Mouse (Mus musculus) midbrain, embryonic 15.5 days (tissue): ENCODE results near the gene Hacl1. TPM values are rescaled to one million over a fixed set of nuclear protein-coding genes. Genes with fewer than 3 reads are reported as not detected.
"Not testable (repeated sequence)": the region's sequence is repeated elsewhere in the genome, so short reads cannot be mapped to it uniquely, and the experiment has no call there.

Experiments
- ATAC-seq: fragments of 200-750 bp; cut with Nextera tagmentation; replicated peaks from 2 replicates; pipeline ENCODE4 v1.8.0; 2017; ENCODE audit warnings: moderate TSS enrichment
- H3K27ac ChIP-seq: fragments of 300-500 bp; sonication (generic); 2 replicates; pipeline ENCODE4 v1.5.1; 2015; ENCODE audit warnings: mild to moderate bottlenecking, inconsistent platforms
- H3K27me3 ChIP-seq: fragments of 300-500 bp; sonication (generic); replicated peaks from 2 replicates; pipeline ENCODE4 v1.6.1; 2015; ENCODE audit warnings: inconsistent platforms
- H3K36me3 ChIP-seq: fragments of 300-500 bp; sonication (generic); replicated peaks from 2 replicates; pipeline ENCODE4 v1.6.1; 2015; ENCODE audit warnings: inconsistent platforms
- H3K4me1 ChIP-seq: fragments of 300-500 bp; sonication (generic); 2 replicates; pipeline ENCODE4 v1.6.1; 2015; ENCODE audit warnings: inconsistent platforms
- H3K4me2 ChIP-seq: fragments of 300-500 bp; sonication (generic); 2 replicates; pipeline ENCODE4 v1.6.1; 2015; ENCODE audit warnings: inconsistent platforms, mild to moderate bottlenecking, moderate library complexity
- H3K4me3 ChIP-seq: fragments of 300-500 bp; sonication (generic); 2 replicates; pipeline ENCODE4 v1.5.1; 2015; ENCODE audit warnings: mild to moderate bottlenecking, inconsistent platforms
- H3K9ac ChIP-seq: fragments of 300-500 bp; sonication (generic); 2 replicates; pipeline ENCODE4 v1.6.1; 2015; ENCODE audit warnings: mild to moderate bottlenecking, inconsistent platforms
- H3K9me3 ChIP-seq: fragments of 300-500 bp; sonication (generic); 2 replicates; pipeline ENCODE4 v1.6.1; 2016; ENCODE audit warnings: inconsistent platforms
- WGBS: fragments of 180-500 bp; shearing (Covaris S2); methylation state at CpG from one replicate; pipeline ENCODE4 v1.1.7; 2015; ENCODE audit warnings: mixed read lengths; 5-methylcytosine and 5-hydroxymethylcytosine counted together
- polyA plus RNA-seq: library from polyadenylated mRNA; unstranded; fragments of >200 nt; fragmentation: Nextera tagmentation; extraction: Ambion mirVana; gene quantifications from 2 replicates; pipeline ENCODE4 v1.2.1, GENCODE M21; 2015

Gene Hacl1
- polyA plus RNA-seq, 1 experiment from 2014 or later = 6.2 TPM

DNA sequence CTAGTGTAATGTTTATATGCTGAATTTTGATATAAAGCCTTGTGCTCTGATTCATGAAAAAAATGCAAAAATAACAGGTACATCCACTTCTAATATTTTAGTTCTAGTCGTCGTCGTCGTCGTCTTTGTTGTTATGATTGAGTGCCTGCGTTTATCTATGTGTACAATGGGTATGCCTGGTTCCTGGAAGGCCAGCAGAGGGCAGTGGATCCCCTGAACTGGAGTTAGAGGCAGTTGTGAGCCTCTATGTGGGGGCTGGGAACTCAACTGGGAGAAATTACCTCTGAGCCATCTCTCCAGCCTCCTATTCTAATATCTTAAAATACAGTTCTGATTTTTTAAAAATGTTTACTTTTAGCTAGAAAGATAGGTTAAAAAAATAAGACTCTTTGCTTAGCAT lies 35.6 kb downstream of the Hacl1 start:
- no peaks in the 10 kb centered on the region for H3K4me1 ChIP-seq
- no peaks in the 10 kb centered on the region for H3K36me3 ChIP-seq
- no peaks in the 10 kb centered on the region for H3K9me3 ChIP-seq
- no peak overlapping the region for H3K9ac ChIP-seq
- no peak for ATAC-seq
- no peaks in the 10 kb centered on the region for H3K27me3 ChIP-seq
- WGBS = 63% methylated on average over 6 of the region's 6 CpGs
- H3K4me3 ChIP-seq = no peak overlapping the region
- no peak overlapping the region for H3K27ac ChIP-seq
- no peak overlapping the region for H3K4me2 ChIP-seq

GRCm38 (mm10) chr14:31604916-31605315 lies 36.2 kb downstream of the Hacl1 start:
- no peaks in the 10 kb centered on the region for H3K4me1 ChIP-seq
- no peak overlapping the region for H3K4me2 ChIP-seq
- H3K4me3 ChIP-seq = no peak overlapping the region
- no peak for ATAC-seq
- H3K9ac ChIP-seq = no peak overlapping the region
- 86% methylated on average over 5 of the region's 5 CpGs for WGBS
- H3K27ac ChIP-seq = no peak overlapping the region
- H3K9me3 ChIP-seq = no peaks in the 10 kb centered on the region
- no peaks in the 10 kb centered on the region for H3K36me3 ChIP-seq
- H3K27me3 ChIP-seq = no peaks in the 10 kb centered on the region

DNA sequence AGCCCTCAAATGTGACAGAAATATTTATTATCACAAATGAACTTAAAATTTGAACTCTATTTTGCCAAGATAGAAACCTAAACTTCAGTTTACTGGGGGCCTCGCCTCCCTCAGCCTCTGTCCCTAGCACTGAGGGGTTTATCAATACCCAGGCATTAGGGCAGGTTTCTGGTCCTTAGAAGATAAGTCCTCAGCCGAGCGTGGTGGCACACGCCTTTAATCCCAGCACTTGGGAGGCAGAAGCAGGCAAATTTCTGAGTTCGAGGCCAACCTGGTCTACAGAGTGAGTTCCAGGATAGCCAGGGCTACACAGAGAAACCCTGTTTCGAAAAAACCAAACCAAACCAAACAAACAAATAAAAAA lies 38.5 kb downstream of the Hacl1 start:
- H3K36me3 ChIP-seq, H3K9me3 ChIP-seq, ATAC-seq, H3K4me3 ChIP-seq, H3K9ac ChIP-seq, H3K4me2 ChIP-seq, H3K27ac ChIP-seq, H3K4me1 ChIP-seq, H3K27me3 ChIP-seq: not testable (repeated sequence)
- 86% methylated on average over 6 of the region's 6 CpGs for WGBS

DNA sequence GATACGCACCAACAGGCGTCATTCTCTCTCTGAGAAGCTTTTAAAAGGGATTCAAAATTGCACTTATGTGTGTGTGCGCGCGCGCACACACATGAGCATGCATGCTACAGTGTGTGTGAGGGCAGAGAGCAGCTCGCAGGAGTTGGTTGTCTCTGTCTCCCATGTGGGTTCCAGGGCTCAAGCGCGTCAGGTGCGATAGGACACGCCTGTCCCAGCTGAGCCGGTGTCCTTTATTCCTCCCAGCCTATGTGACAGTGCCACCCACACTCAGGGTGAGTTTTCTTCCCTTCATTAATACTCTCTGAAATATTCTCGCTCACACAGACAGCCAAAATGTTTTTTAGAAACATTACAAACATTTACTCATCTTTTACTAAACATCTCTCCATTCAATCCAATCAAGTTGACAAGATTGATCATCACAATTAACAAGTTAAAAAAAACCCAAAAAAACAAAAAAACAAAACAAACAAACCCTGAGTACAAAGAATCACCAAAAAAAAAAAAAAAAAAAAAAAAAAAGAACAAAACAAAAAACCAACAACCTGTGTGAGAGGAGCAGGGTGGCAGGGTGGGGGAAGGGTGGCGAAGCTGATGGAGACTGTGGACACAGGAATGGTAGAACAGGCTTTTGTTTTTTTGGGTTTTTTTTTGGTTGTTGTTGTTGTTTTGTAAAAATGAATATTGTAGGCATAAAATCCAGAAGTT lies 39.0 kb downstream of the Hacl1 start:
- WGBS = 93% methylated on average over 14 of the region's 14 CpGs
- no peak for ATAC-seq
- Histone ChIP-seq H3K4me1 (no peaks in the 10 kb centered on the region), H3K9me3 (no peaks in the 10 kb centered on the region), H3K36me3 (no peaks in the 10 kb centered on the region), H3K4me3 (no peak overlapping the region), H3K27ac (no peak overlapping the region), H3K9ac (no peak overlapping the region), H3K27me3 (no peaks in the 10 kb centered on the region), H3K4me2 (no peak overlapping the region)

- H3K4me1 ChIP-seq = no peaks in the 10 kb centered on the region
- ATAC-seq = no peak
- H3K27ac ChIP-seq = no peak overlapping the region
- no peak overlapping the region for H3K9ac ChIP-seq
- no peak overlapping the region for H3K4me3 ChIP-seq
- 91% methylated on average over 4 of the region's 4 CpGs for WGBS
- H3K27me3 ChIP-seq = no peaks in the 10 kb centered on the region
- no peak overlapping the region for H3K4me2 ChIP-seq
- H3K9me3 ChIP-seq = no peaks in the 10 kb centered on the region
- H3K36me3 ChIP-seq = no peaks in the 10 kb centered on the region
Measured at GRCm38 (mm10) chr14:31597446-31597845, 43.6 kb downstream of the Hacl1 start.

DNA sequence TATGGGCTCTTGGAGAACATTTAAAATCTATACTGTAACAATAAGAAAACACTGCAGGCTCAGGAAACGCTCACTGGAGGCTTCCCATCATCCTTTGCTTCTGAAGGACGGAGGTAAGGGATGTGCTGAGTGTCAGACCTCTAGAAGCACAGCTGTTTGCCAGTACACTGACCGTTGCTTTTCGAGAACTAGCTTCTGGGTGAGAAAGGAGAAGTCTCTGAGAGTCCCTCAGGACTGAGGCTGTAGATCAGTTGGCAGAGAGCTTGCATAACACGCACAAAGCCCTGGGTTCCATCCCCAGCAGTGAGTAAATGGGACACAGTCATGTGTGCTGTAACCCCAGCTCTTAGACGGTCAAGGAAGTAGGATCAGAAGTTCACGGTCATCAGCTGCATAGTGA lies 44.7 kb downstream of the Hacl1 start:
- Histone ChIP-seq H3K36me3 (no peaks in the 10 kb centered on the region), H3K4me2 (no peak overlapping the region), H3K27ac (no peak overlapping the region), H3K9me3 (no peaks in the 10 kb centered on the region), H3K4me1 (no peaks in the 10 kb centered on the region), H3K4me3 (no peak overlapping the region), H3K27me3 (no peaks in the 10 kb centered on the region), H3K9ac (no peak overlapping the region)
- whole genome bisulfite sequencing = 86% methylated on average over 7 of the region's 7 CpGs
- no peak for ATAC-seq

- 79% methylated on average over 3 of the region's 3 CpGs for WGBS
- H3K4me1 ChIP-seq = no peaks in the 10 kb centered on the region
Measured at GRCm38 (mm10) chr14:31594693-31595092, 46.4 kb downstream of the Hacl1 start.

GRCm38 (mm10) chr14:31593036-31593435 lies 48.0 kb downstream of the Hacl1 start:
- no peaks in the 10 kb centered on the region for H3K9me3 ChIP-seq
- H3K27ac ChIP-seq = no peak overlapping the region
- no peaks in the 10 kb centered on the region for H3K36me3 ChIP-seq
- H3K4me3 ChIP-seq = no peak overlapping the region
- no peak overlapping the region for H3K4me2 ChIP-seq
- no peak overlapping the region for H3K9ac ChIP-seq
- H3K4me1 ChIP-seq = no peaks in the 10 kb centered on the region
- ATAC-seq = no peak
- WGBS = 78% methylated on average over 2 of the region's 2 CpGs
- no peaks in the 10 kb centered on the region for H3K27me3 ChIP-seq

More at GRCm38 (mm10) chr14:31594693-31595092, 46.4 kb downstream of the Hacl1 start:
- no peak for ATAC-seq
- H3K27me3 ChIP-seq = no peaks in the 10 kb centered on the region
- no peak overlapping the region for H3K9ac ChIP-seq
- H3K36me3 ChIP-seq = no peaks in the 10 kb centered on the region
- no peaks in the 10 kb centered on the region for H3K9me3 ChIP-seq
- H3K4me3 ChIP-seq = no peak overlapping the region
- H3K27ac ChIP-seq = no peak overlapping the region
- H3K4me2 ChIP-seq = no peak overlapping the region

DNA sequence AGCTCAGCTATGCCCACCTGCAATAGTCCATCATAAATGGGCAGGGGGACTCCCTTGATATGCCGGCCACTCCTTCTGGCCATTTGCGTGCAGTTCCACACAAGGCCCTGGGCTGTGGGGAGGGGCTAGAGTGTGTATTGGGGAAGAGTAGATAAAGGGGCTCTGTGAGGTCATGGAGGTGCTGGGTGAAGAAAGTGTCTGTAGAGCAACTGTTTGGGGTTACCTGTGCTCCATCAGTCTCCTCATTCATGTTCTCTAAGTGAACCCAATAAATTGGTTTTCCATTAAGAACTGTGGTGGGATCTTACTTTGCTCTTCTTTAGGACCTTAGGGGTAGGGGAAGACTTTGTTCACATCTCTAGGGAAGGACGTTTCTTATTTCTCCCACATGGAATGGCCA lies 49.8 kb downstream of the Hacl1 start, which contains the start of gene Colq:
Gene Colq (minus strand): TSS at position 101 of the 400 bp plus-strand sequence.
- no peaks in the 10 kb centered on the region for H3K36me3 ChIP-seq
- no peak within 1 kb of the TSS for H3K4me3 ChIP-seq
- no peak for ATAC-seq
- no peak within 1 kb of the TSS for H3K27ac ChIP-seq
- 84% methylated on average over 3 of the region's 3 CpGs for WGBS
- H3K4me1 ChIP-seq = no peaks in the 10 kb centered on the region
- no peaks in the 10 kb centered on the region for H3K9me3 ChIP-seq
- H3K4me2 ChIP-seq = no peak within 1 kb of the TSS
- no peak within 1 kb of the TSS for H3K9ac ChIP-seq
- no peaks in the 10 kb centered on the region for H3K27me3 ChIP-seq

DNA sequence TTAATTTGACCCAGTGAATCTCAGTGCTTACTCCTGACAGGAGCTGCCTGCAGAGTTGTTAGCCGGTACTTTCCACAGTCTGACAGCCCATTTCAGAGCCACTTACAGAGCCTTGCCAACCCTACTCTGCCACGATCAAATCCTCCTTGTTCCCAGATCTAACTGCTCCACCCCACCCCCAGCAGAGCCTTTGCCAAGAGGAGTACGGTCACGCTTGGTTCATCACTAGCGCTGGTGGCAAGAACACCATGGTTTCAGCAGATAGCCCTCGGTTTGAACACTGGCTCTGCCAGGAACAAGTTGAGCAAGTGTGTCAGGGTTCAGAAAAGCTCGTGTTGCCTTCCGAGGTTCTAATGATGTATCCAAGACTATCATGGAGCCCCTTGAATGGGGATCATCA lies 54.6 kb downstream of the Hacl1 start:
- Histone ChIP-seq H3K27ac (no peak overlapping the region), H3K4me2 (no peak overlapping the region), H3K36me3 (no peaks in the 10 kb centered on the region), H3K4me3 (no peak overlapping the region), H3K9me3 (no peaks in the 10 kb centered on the region), H3K4me1 (no peaks in the 10 kb centered on the region), H3K27me3 (no peaks in the 10 kb centered on the region), H3K9ac (no peak overlapping the region)
- no peak for ATAC-seq
- 80% methylated on average over 8 of the region's 8 CpGs for WGBS

DNA sequence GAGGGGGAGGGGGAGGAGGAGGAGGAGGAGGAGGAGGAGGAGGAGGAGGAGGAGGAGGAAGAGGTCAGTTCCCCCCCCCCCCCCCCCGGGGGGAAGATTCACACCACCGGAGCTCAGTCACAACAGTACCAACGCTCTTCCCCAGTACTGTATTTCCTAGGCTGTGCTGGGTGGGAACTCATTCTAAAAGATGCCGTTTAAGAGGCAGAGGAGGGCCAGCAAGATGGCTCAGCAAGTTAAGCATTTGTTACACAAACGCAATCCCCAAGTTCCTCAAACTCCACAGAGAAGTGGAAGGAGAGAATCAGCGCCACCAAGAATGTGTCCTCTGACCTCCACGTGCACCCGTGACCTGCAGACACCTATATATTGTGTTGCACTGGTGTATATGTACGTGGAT lies 58.0 kb downstream of the Hacl1 start:
- Histone ChIP-seq H3K9me3 (no peaks in the 10 kb centered on the region), H3K4me1 (no peaks in the 10 kb centered on the region), H3K27ac (no peak overlapping the region), H3K4me2 (no peak overlapping the region), H3K9ac (no peak overlapping the region), H3K27me3 (no peaks in the 10 kb centered on the region), H3K4me3 (no peak overlapping the region), H3K36me3 (no peaks in the 10 kb centered on the region)
- no peak for ATAC-seq
- WGBS = 84% methylated on average over 8 of the region's 9 CpGs

GRCm38 (mm10) chr14:31577966-31578735 lies 62.9 kb downstream of the Hacl1 start:
- H3K4me3 ChIP-seq = no peak overlapping the region
- no peak overlapping the region for H3K27ac ChIP-seq
- H3K4me1 ChIP-seq = no peaks in the 10 kb centered on the region
- H3K9me3 ChIP-seq = no peaks in the 10 kb centered on the region
- no peaks in the 10 kb centered on the region for H3K27me3 ChIP-seq
- no peak overlapping the region for H3K9ac ChIP-seq
- ATAC-seq = no peak
- WGBS = 61% methylated on average over 9 of the region's 9 CpGs
- H3K4me2 ChIP-seq = no peak overlapping the region
- H3K36me3 ChIP-seq = no peaks in the 10 kb centered on the region
